Mouse (Mus musculus) thymus, adult 18-20 months (tissue): ENCODE data around the gene Gm39653.
"Not testable (repeated sequence)": the region's sequence is repeated elsewhere in the genome, so short reads cannot be mapped to it uniquely, and the experiment has no call there.

Experiments used
- DNase-seq, 2 experiments: peaks; one replicate each; pipeline ENCODE4 v3.0.0; 2022; ENCODE audit warnings: mixed read lengths in 2 of 2

Gene Gm39653

DNA sequence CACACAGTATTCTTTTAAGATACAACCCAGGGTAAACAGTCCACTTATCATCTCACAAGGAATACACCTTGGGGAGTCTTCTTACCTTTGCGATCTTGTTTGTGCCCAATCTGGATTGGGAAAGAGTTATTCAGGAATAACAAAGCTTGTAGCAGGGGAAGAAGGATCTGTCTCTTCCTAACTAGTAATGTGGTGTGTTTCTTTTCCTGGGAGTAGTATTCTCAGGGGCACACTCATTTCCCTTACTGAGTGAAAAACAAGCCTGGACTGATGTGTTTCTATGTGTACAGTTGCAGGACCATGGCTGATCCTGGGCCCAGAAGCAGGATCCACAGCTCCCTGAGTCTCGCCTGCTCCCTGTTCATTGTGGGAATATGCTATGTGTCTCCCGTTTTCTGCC lies at the start of gene Gm39653:
Gene Gm39653, plus strand, starts transcription at position 301 of the 400 bp plus-strand sequence.
- no peak for DNase-seq

DNA sequence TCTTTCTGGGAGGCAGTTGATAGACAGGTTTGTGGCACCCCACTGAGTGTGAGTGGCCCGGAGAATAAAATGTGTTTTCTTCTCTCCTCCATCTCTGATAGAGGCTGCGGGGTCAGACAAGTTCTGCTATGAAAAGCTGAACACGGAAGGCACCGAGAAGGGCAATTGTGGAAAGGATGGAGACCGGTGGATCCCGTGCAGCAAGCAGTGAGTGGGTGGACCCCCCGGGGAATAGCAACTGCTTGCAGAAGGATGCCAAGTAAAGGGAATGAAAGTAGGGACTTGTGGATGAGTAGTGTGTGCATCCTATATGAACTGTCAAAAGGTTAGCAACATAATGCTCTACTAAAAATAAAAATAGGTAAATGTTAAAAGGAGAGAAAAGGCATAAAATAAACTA lies 49.3 kb upstream of the Gm39653 start:
- DNase-seq: no peak

DNA sequence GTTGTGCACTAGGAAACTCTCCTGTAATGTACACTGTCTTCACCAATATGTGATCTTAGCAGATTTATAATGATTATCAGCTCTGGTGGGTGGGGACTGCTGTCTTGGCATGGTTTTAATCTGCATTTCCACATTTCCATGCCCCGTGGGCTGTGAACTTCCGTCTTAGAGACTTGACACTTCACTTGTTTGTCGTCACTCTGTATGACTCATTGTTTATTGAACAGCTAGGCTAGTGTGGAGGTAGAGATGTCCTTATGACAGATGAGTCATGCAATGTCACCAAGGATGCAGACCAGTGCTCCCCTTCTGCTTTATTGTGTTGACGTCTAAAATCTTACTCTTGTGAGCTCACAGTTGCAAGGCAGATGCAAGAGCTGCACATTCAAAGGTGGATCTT lies 48.7 kb upstream of the Gm39653 start:
- DNase-seq: no peak

DNA sequence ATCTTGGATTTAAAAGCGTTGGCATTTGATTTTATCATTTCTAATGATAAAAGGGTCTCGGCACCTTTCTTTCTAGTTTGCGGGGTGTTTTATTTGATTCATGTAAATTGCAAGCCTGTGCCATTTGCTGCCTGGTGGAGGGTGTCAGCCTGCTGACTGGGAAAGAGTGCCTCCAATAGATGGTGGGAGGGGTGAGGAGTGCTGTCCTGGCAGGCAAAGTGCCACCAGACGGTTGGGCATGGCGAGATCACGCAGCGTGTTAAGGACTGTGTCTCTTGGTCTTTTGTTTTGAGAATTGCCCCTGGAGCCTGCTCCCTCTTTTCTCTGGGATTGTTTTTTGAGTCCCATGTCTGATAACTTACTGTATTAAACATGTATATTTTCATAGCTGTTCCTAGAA lies 43.5 kb upstream of the Gm39653 start:
- no peak for DNase-seq

DNA sequence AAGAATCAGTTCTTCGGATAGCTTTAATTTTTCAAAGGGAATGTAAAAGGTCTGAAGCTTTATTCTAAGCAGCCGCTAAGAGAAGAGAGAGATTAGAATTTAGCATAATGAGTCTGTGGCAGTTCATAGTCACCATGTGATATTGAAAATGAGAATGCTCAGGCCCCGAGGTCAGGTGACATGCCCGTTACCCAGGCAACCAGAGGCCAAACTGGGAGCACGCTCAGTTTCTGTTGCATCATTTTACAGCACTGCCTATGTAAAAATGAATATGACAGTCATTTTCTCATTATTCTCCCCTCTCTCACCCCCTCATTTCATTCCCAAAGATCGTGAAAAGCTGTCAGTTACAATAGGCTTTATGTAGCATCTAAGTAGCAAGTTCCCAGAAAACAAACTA lies 42.3 kb upstream of the Gm39653 start:
- no peak for DNase-seq

DNA sequence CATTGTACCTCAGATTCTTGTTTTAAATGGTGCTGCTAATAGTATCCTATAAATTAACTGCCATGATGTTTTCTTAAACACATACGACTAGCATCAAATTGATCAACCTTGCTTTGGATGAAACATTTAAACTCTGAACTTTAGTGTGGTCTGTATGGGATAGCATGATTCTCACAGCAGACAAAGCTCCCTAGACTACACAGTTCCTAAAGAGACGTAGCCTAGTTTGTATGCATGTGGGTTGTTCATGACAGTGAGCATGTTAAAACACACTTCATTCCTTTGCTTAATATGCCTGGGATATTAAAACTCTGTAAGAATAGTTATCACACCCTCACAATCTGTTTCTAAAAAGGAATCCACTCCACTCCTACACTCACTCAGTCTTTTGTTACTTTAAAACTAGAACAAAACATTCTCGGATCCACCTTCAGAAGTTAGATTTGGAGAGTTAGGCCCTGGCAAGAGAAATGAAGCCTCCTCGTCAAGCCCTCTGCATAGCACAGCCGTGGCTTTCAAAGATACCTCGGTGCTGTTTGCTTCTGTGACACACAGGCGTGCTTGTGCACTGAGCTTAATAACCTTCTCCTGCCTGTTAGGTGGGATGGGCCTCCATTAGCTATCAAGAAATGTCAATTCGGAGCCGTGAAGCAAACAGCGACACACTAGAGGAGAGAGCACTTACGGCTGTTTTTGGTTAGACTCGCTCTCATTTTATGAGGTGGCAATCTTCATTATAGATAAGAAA lies 41.7 kb upstream of the Gm39653 start:
- no peak for DNase-seq

DNA sequence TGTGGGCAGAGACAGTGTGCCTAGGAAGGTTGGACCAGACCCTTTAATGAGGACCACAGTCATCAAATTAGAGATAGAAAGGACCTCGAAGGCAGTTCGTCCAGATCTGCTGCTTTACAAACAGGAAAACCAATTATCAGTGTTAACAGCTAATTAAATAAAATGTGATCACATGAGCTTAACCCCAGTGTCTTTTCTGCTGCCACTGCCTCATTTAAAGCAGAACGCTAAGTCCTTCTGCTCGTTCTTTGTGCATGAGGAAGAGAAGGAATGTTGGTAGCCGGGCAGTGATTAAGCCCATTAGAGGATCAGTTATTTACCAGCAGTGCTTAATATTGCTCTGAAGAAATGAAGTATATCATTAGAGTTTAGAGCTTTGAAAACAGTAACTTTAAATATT lies 39.0 kb upstream of the Gm39653 start:
- no peak for DNase-seq

DNA sequence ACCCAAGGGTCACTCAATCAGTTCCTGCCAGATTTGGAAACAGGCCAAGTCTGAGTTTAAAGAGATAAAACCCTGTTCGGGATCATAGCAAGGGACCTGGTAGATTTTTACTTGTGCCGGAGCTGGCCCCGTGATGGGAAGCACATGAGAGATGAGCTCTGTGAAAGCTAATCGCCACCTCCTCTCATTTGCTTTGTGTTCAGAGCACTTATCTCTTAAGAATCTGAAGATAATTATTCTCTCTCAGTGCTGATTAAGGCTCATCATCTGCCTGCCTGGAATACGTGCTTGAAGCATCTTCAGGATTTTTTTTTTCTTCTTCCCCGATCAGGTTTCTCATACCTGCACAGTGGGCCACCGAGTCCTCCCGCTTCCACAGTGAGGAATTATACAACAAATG lies 36.6 kb upstream of the Gm39653 start:
- DNase-seq: no peak

DNA sequence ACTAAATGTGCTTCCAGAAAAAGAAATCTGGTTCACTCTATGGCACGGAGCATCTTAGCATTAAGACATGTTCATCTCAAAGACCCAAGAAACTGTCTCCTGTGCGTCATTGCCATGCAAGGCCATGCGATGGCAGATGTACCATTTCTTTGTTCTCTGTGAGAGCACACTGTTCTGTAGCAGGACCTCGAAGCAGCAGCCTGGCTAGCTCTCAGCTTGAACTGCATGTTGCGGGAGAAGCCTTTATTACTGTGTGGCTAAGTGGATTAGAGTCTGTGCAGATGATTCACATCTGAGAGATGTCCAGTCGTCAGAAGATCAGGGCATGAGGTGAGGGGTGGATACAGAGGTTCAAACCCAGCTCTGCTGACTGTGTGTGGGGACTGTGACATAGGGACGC lies 28.9 kb upstream of the Gm39653 start:
- no peak for DNase-seq

DNA sequence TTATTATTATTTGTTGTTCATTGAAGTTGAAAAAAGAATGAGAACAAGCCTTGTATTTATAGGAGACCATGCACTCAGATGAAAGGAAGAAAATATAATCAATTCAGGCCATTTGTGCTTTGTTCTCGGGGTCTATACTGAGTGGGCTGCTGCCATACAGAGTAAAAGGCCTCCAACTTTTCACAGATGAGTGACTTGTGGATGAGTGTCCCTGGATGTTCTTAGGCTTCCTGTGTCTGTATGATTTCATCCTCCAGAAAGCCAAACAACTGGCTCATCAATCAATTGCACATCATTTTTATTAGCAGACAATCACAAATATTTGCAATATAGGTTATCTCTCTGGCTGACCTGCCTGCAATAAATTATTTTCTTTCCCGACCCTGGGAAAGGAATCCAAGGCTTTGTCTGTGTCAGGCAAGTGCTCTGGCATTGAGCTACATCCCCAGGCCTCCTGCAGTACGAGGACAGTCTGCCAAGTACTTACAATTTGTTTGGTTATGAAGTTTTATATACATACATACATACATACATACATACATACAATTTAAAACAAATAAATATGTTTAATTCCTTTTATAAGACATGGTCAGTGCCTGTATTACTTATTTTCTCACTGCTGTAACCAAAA lies 11.8 kb upstream of the Gm39653 start:
- DNase-seq: no peak

DNA sequence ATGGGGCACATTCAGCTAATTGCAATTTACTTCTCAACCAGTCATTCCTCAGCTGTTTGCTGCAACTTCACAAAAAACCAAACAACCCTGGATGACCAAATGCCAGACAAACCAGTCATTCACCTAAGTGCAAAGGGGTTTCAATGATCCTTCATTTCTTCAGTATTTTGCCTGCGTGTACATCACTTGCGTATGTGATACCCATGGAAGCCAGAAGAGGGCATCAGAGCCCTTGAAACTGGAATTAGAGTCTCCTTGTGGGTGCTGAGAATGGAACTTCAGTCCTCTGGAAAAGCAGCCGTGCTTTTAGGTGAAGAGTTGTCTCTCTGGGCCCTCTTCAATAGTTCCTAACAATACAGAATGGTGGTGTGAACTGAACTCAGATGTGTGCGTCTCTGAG lies 6.2 kb upstream of the Gm39653 start:
- no peak for DNase-seq

DNA sequence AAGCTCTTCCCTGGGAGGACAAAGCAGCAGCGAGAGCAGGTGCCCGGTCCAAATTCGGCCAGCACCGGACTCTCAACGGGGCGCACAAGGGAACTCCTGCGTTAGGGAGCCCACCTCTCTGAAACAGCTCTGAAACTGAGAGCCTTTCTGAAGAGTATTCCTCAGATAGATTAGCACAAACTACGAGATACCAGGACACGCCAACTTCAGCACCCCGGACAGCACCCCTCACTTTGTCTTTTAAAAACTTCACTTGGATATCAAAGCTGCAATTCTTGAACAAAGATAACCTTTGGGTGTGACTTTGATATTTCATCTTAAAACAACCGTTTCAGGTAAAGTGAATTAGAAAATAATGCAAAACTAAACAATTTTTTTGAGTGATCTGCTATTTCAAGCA lies 1.2 kb upstream of the Gm39653 start:
- DNase-seq: no peak

DNA sequence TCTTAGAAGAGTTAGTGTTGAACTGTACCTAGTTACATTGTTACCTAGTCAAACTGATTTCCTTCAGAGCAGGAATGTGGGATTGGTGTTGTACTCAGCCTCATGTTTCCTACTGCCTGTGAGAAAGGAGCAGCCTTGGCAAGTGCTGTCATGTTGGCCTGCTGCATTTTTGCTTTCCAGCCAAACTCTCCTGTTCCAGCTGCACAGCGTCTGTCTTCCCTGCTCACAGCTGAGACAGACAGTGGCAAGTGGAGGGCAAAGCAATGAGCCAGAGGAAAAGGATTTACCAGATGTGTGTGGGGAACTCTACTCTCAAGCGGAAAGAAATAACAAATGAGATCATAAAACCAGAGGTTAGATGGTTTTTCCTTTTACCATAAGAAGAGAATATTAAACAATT lies 12.4 kb downstream of the Gm39653 start:
- no peak for DNase-seq

DNA sequence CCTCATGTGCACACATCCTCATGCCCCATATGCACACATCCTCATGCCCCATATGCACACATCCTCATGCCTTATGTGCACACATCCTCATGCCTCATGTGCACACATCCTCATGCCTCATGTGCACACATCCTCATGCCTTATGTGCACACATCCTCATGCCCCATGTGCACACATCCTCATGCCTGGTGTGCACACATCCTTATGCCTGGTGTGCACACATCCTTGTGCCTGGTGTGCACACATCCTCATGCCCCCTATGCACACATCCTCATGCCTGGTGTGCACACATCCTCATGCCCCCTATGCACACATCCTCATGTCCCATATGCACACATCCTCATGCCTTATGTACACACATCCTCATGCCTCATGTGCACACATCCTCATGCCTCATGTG lies 14.6 kb downstream of the Gm39653 start:
- DNase-seq: not testable (repeated sequence)

DNA sequence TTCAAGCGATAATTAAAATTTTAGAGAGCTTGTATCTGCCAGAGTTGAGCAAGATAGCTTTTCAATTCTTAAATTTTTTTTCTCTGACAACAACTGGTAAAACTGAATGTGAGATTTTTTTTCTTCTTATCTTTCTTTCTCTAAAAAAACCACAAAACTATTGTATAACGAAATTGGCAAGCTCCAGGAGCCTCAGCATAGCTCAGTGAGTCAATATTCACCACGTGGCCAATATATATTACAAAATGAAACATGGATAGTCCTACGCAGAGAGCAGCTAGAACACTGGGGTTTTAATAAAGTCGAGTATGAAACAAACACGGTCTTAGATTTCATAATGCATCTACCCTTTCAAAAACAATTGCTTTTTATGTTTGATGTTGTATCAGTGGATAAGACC lies 24.2 kb downstream of the Gm39653 start:
- DNase-seq: no peak

DNA sequence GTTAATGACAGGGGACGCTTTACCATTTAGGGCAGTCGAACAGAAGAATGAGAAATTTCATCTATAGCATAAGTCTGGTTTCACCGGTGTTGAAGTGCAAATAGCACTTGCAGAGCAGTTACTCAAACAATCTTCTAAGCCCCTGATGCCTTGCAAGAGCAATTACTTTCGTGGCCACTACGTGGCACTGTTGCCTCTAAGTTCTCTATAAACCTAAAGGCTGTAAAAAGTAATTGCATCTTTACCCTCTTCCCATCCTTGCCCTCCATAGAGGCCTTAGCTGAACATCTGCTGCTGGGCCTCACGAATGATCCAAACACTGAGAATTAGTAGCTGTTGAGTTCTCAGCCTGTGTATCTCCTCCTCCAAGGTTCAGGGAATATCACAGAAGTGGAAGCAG lies 42.2 kb downstream of the Gm39653 start:
- peak; percentile 13 to 15 for DNase-seq

DNA sequence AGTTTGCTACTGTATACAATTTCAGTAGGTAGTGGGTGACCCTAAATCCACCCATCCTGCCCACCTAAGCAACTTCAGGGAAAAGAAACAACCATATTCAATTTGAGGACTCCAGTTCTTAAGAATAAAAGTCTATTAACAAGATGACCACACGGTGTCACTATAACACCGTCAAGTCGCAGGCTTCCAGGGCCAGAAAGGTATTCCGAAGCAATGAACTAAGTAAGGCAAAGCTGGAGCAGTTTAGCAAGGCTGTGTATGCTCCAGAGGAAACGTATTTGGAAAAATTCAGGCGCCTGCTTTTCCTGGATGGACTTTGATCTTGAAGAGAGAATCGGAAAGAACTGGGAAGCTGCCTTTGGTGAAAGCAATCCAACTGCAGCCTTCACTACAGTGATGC lies 43.8 kb downstream of the Gm39653 start:
- DNase-seq: no peak

DNA sequence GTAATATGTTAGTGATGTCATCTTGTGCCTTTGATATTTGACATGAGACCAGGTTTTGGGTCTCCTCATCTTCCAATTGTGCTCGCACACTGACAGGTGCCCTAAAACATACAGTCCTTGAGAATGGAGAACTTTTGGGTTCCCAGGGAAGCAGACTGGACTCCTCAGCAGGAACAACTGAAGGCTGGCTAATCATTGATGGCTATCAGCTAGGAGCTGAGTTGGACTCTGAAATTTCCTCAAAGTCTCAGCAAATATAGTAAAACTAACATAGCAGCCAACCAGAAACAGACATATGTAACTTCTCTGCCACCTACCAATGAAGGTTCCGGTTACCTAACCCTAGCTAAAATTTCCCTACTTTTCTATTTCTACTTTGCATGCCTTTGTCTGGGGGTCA lies 50.3 kb downstream of the Gm39653 start:
- no peak for DNase-seq

DNA sequence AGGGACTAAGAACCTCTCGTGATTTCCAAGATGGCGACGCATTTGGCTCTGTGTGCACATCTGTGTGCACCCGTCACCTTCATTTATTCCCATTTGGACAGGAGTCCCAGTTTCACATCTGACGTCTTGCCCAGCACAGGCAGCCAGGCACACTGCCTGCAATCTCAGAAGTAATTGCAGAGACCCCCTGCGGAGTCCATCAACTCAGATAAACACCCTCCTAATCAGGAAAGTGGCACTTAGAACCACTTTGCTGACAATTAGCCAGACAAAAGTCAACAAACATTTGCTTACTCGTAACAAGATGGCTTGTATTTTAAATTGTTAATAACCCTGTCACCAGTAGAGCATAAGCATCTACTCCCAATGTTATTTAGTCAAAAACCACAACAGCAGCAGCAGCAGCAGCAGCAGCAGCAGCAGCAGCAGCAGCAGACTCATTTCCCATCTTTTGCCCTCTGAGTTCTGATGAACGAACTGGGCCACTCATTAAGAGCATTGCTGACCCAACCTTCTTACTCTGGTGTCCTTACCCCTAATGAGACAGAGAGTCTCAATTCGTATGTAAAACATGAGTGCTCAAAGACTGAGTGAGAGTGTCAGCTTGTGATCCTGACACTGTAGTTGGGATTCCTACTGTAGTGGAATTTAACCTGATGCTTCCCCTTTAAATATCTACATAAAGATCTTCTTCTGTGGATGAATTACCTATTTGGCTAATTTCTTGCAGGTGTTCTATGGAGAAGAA lies 51.6 kb downstream of the Gm39653 start:
- DNase-seq: no peak

DNA sequence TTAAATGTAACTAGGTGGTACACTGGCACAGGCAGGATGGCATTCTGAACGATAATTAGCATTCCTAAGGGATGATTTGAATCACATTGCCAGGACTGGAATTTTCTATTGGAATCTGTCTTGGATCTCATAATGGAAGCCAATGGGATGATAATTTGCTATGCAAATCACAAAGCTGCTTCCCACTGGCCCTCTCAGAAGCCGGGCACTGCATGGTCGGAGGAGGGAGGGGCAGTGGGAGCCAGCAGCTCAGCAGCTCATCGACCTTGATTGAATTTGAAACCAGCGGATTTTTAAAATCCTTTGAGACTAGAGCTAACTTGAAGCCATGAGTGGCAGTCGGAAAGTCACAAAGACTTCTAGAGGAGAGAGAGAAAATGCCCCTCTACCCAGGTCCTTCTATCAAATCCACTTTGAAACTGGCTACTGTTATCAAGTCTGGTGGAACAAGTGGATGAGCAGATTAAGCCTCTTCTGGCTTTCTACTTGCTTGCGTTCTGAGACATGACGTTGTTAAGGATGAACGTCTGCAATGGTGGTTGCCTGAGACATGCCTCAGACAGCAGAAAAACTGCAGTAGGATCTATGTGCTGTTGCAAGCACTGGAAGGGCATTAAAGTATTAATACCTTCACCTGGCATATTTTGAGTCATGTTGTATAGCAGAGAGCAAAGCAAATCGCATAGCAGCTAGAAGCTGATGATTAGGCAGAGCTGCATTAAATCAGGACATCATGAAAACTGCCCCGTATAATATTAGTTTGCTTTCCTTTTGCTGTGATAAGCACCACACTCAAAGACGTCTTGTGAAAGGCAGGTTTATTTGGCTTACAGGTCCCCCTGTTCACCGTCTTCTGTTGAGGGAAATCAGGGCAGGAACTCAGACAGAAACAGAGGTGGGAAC lies 52.4 kb downstream of the Gm39653 start:
- DNase-seq: no peak

DNA sequence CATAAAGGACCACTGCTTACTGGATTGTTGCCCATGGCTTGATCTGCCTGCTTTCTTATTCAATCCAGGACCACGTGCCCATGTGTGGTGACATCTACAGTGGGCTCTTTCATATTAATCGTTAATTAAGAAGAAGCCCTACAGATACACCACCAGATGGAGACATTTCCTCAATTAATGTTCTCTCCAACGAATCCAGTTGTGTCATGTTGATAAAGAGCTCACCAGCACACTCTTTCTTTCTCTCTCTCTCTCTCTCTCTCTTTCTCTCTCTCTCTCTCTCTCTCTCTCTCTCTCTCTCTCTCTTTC lies 53.0 kb downstream of the Gm39653 start:
- no peak for DNase-seq
